ENCODE assay signal across 8 mouse cellular contexts in genomic region chr6:72513071-72513440, GRCm38 (mm10). TPM values are rescaled to one million over a fixed set of nuclear protein-coding genes. Genes with fewer than 3 reads are reported as not detected.
DNase-seq lines count a peak whose midpoint lies in the region; ATAC-seq and TF ChIP-seq lines count a peak whose summit lies in the region.

No protein-coding gene starts in this region.

- H3K27me3 ChIP-seq in heart, embryonic 13.5 days (replicated peaks), result no peaks in the 10 kb centered on the region
- no peaks in the 10 kb centered on the region for H3K27me3 ChIP-seq in ES-Bruce4 (ENCODE audit: control insufficient read depth, insufficient read depth, low read length, poor library complexity, severe bottlenecking)
- no peaks in the 10 kb centered on the region for H3K27me3 ChIP-seq in forebrain, embryonic 14.5 days (replicated peaks; ENCODE audit: control insufficient read depth, insufficient read depth, low read length)
- H3K27me3 ChIP-seq in liver, embryonic 15.5 days, result no peaks in the 10 kb centered on the region

- peak overlapping the region; percentile 70 for H3K4me2 ChIP-seq in heart, embryonic 13.5 days
- peak overlapping the region; percentile 53 for H3K4me2 ChIP-seq in forebrain, embryonic 14.5 days (ENCODE audit: low read length)
- peak overlapping the region; percentile 87 for H3K4me2 ChIP-seq in liver, embryonic 15.5 days

- no peaks in the 10 kb centered on the region for H3K36me3 ChIP-seq in heart, embryonic 13.5 days
- no peaks in the 10 kb centered on the region for H3K36me3 ChIP-seq in ES-Bruce4 (ENCODE audit: control insufficient read depth, insufficient read depth, low read length, poor library complexity, severe bottlenecking)
- no peaks in the 10 kb centered on the region for H3K36me3 ChIP-seq in forebrain, embryonic 14.5 days (ENCODE audit: control insufficient read depth, insufficient read depth, low read length)
- no peaks in the 10 kb centered on the region for H3K36me3 ChIP-seq in liver, embryonic 15.5 days (replicated peaks)

- peak overlapping the region; percentile 87 for H3K27ac ChIP-seq in heart, embryonic 13.5 days (replicated peaks)
- H3K27ac ChIP-seq in ES-Bruce4 (ENCODE audit: insufficient read depth, low read length), result peak overlapping the region; percentile 22; the same call in 1 of the 2 replicates
- H3K27ac ChIP-seq in forebrain, embryonic 14.5 days (ENCODE audit: low read depth, low read length), result peak overlapping the region; percentile 95
- H3K27ac ChIP-seq in liver, embryonic 15.5 days (replicated peaks), result peak overlapping the region; percentile 62

- TF ChIP-seq POLR2A in ES-Bruce4 (IDR thresholded peaks at IDR 0.05; ENCODE audit: insufficient read depth, low read length), result no peak

- ATAC-seq in heart, embryonic 13.5 days (ENCODE audit: extremely low read depth, insufficient number of reproducible peaks, low FRiP score, low TSS enrichment), result no peak
- ATAC-seq in forebrain, embryonic 14.5 days, result peak; percentile 20
- no peak for ATAC-seq in liver, embryonic 15.5 days (ENCODE audit: insufficient read depth)

- WGBS in heart, embryonic 13.5 days, result 48% methylated on average over 7 of the region's 7 CpGs
- WGBS in forebrain, embryonic 14.5 days, result 24% methylated on average over 7 of the region's 7 CpGs
- 46% methylated on average over 7 of the region's 7 CpGs for WGBS in liver, embryonic 15.5 days (ENCODE audit: insufficient replicate concordance)

- intact Hi-C loops in heart, postnatal 25 days (cut with DNase I), result loop anchor here (5.0 kb wide), 1 partner anchor 76 kb away; the partner anchor contains the start of gene Mat2a

- H3K4me3 ChIP-seq in heart, embryonic 13.5 days, result peak overlapping the region; percentile 49
- H3K4me3 ChIP-seq in ES-Bruce4 (ENCODE audit: low read depth, low read length), result peak overlapping the region; percentile 8; the same call in 1 of the 2 replicates
- H3K4me3 ChIP-seq in forebrain, embryonic 14.5 days (ENCODE audit: low read depth, low read length), result peak overlapping the region; percentile 25
- H3K4me3 ChIP-seq in liver, embryonic 15.5 days (replicated peaks), result peak overlapping the region; percentile 56

- TF ChIP-seq EP300 in ES-Bruce4 (IDR thresholded peaks at IDR 0.05; ENCODE audit: insufficient read depth, low read depth, low read length), result no peak

- no peak for DNase-seq in heart, postnatal 25 days (ENCODE audit: low spot score)
- no peak for DNase-seq in forebrain, embryonic 14.5 days (ENCODE audit: low spot score)
- no peak for DNase-seq in urinary bladder, postnatal 36 days (ENCODE audit: low spot score in 2 of 2)
- DNase-seq in thymus, postnatal 36 days, result no peak
- DNase-seq in cerebellum, adult 9-10 months, result no peak

- no peaks in the 10 kb centered on the region for H3K9me3 ChIP-seq in heart, embryonic 13.5 days
- H3K9me3 ChIP-seq in ES-Bruce4 (replicated peaks; ENCODE audit: control insufficient read depth, insufficient read depth, low read length, poor library complexity, severe bottlenecking), result no peaks in the 10 kb centered on the region
- H3K9me3 ChIP-seq in forebrain, embryonic 14.5 days (replicated peaks; ENCODE audit: control insufficient read depth, low read length), result no peaks in the 10 kb centered on the region
- no peaks in the 10 kb centered on the region for H3K9me3 ChIP-seq in liver, embryonic 15.5 days (replicated peaks)

- H3K4me1 ChIP-seq in heart, embryonic 13.5 days, result peaks cover 43% of the 10 kb centered on the region
- H3K4me1 ChIP-seq in ES-Bruce4 (ENCODE audit: control insufficient read depth, insufficient read depth, low read length), result peaks cover 7% of the 10 kb centered on the region
- H3K4me1 ChIP-seq in forebrain, embryonic 14.5 days (ENCODE audit: control insufficient read depth, insufficient read depth, low read length), result peaks cover 19% of the 10 kb centered on the region
- peaks cover 29% of the 10 kb centered on the region for H3K4me1 ChIP-seq in liver, embryonic 15.5 days (replicated peaks)

- H3K9ac ChIP-seq in heart, embryonic 13.5 days, result peak overlapping the region; percentile 79
- peak overlapping the region; percentile 36 for H3K9ac ChIP-seq in ES-Bruce4 (ENCODE audit: low read depth, poor library complexity, severe bottlenecking)
- H3K9ac ChIP-seq in forebrain, embryonic 14.5 days (ENCODE audit: low read length), result peak overlapping the region; percentile 67
- peak overlapping the region; percentile 43 for H3K9ac ChIP-seq in liver, embryonic 15.5 days

- TF ChIP-seq CTCF in ES-Bruce4 (IDR thresholded peaks at IDR 0.05; ENCODE audit: low read depth, low read length), result no peak

RNA-seq across cellular contexts. Expression of gene Sh2d6, which starts 8.5 kb away (rescaled TPM):
- polyA plus RNA-seq in heart, embryonic 13.5 days (2015; fragmentation: Nextera tagmentation; extraction: Ambion mirVana), result 0.21 TPM in 1 of 2 replicates, not detected in the other
- not detected for total RNA-seq in heart, postnatal 25 days (2021)
- polyA plus RNA-seq in ES-Bruce4 (2011; ENCODE audit: insufficient read depth, insufficient read length, low read depth, missing spikeins), result not detected in 2 replicates
- 0.60 TPM in 1 of 2 replicates, not detected in the other for polyA plus RNA-seq in forebrain, embryonic 14.5 days (2014; fragmentation: Nextera tagmentation; extraction: Ambion mirVana)
- polyA plus RNA-seq in liver, embryonic 15.5 days (2015; fragmentation: Nextera tagmentation; extraction: Ambion mirVana), result not detected in 2 replicates

RNA-seq across cellular contexts. Expression of gene Capg, which starts 31.1 kb away (rescaled TPM):
- 25.1 and 25.4 TPM in 2 replicates for polyA plus RNA-seq in heart, embryonic 13.5 days (2015; fragmentation: Nextera tagmentation; extraction: Ambion mirVana)
- 1 to 10 TPM; 6.5 to 8.7 TPM for total RNA-seq in heart, postnatal 25 days (2021)
- 55.8 and 60.3 TPM in 2 replicates for polyA plus RNA-seq in ES-Bruce4 (2011; ENCODE audit: insufficient read depth, insufficient read length, low read depth, missing spikeins)
- 6.0 and 6.3 TPM in 2 replicates for polyA plus RNA-seq in forebrain, embryonic 14.5 days (2014; fragmentation: Nextera tagmentation; extraction: Ambion mirVana)
- polyA plus RNA-seq in liver, embryonic 15.5 days (2015; fragmentation: Nextera tagmentation; extraction: Ambion mirVana), result 20.4 and 23.8 TPM in 2 replicates

Comparison
In these comparisons a context has a peak if more than half of its experiments do, and no peak if none do; other contexts are left out.
1. H3K27ac ChIP-seq: peak in every context shown above with its lines; median percentile 95 in forebrain, embryonic 14.5 days; 87 in heart, embryonic 13.5 days; 62 in liver, embryonic 15.5 days; 22 in ES-Bruce4.